Mouse (Mus musculus): ENCODE results near the gene Bnipl. TPM values are rescaled to one million over a fixed set of nuclear protein-coding genes. Genes with fewer than 3 reads are reported as not detected.

Bnipl gene
- polyA plus RNA-seq, 1 experiment from 2014 or later, result 2.1 TPM

GRCm38 (mm10) chr3:95282865-95283588 is 32.0 kb upstream of the Bnipl start:
- under 1% methylated on average over 50 of the region's 51 CpGs for WGBS
- H3K4me2 ChIP-seq (replicated peaks; ENCODE audit: low read depth, low read length), result peak overlapping the region; percentile 82
- H3K36me3 ChIP-seq (ENCODE audit: control insufficient read depth, insufficient read depth, low read length), result peaks cover 5% of the 10 kb centered on the region
- H3K4me3 ChIP-seq (ENCODE audit: low read length), result peak overlapping the region; percentile 61
- peak overlapping the region; percentile 71 for H3K9ac ChIP-seq (ENCODE audit: low read depth, low read length)
- peak; percentile 68 for ATAC-seq (ENCODE audit: low FRiP score, low TSS enrichment)
- H3K27ac ChIP-seq (ENCODE audit: low read depth, low read length), result peak overlapping the region; percentile 98
- peaks cover 10% of the 10 kb centered on the region; the same call in 1 of the 2 replicates for H3K4me1 ChIP-seq (ENCODE audit: control insufficient read depth, insufficient read depth, low read length)
- H3K9me3 ChIP-seq (ENCODE audit: control insufficient read depth, low read length), result no peaks in the 10 kb centered on the region
- H3K27me3 ChIP-seq (ENCODE audit: control insufficient read depth, insufficient read depth, low read length), result no peaks in the 10 kb centered on the region

- peak overlapping the region; percentile 82 for H3K4me2 ChIP-seq (replicated peaks; ENCODE audit: low read depth, low read length)
- WGBS, result under 1% methylated on average over 11 of the region's 11 CpGs
- peak overlapping the region; percentile 61 for H3K4me3 ChIP-seq (ENCODE audit: low read length)
- H3K9ac ChIP-seq (ENCODE audit: low read depth, low read length), result peak overlapping the region; percentile 71
- ATAC-seq (ENCODE audit: low FRiP score, low TSS enrichment), result no peak
- H3K9me3 ChIP-seq (ENCODE audit: control insufficient read depth, low read length), result no peaks in the 10 kb centered on the region
- peaks cover 10% of the 10 kb centered on the region; the same call in 1 of the 2 replicates for H3K4me1 ChIP-seq (ENCODE audit: control insufficient read depth, insufficient read depth, low read length)
- H3K36me3 ChIP-seq (ENCODE audit: control insufficient read depth, insufficient read depth, low read length), result no peaks in the 10 kb centered on the region
- peak overlapping the region; percentile 98 for H3K27ac ChIP-seq (ENCODE audit: low read depth, low read length)
- no peaks in the 10 kb centered on the region for H3K27me3 ChIP-seq (ENCODE audit: control insufficient read depth, insufficient read depth, low read length)
These were observed 31.4 kb upstream of the Bnipl start for GRCm38 (mm10) chr3:95282381-95282864.

- Histone ChIP-seq H3K27me3 (ENCODE audit: control insufficient read depth, insufficient read depth, low read length) (no peaks in the 10 kb centered on the region), H3K36me3 (ENCODE audit: control insufficient read depth, insufficient read depth, low read length) (no peaks in the 10 kb centered on the region), H3K4me1 (ENCODE audit: control insufficient read depth, insufficient read depth, low read length) (peaks cover 17% of the 10 kb centered on the region; the same call in 1 of the 2 replicates), H3K9ac (ENCODE audit: low read depth, low read length) (peak within 1 kb of the TSS; percentile 71), H3K9me3 (ENCODE audit: control insufficient read depth, low read length) (no peaks in the 10 kb centered on the region), H3K4me2 (replicated peaks; ENCODE audit: low read depth, low read length) (peak within 1 kb of the TSS; percentile 82), H3K4me3 (ENCODE audit: low read length) (peak within 1 kb of the TSS; percentile 61), H3K27ac (ENCODE audit: low read depth, low read length) (peak within 1 kb of the TSS; percentile 98)
- ATAC-seq (ENCODE audit: low FRiP score, low TSS enrichment), result peak; percentile 90
- WGBS, result under 1% methylated on average over 52 of the region's 53 CpGs
These were observed 30.5 kb upstream of the Bnipl start, which contains the start of the genes Mindy1 and Prune1 for GRCm38 (mm10) chr3:95281216-95282126. Gene Mindy1, plus strand, starts transcription at chr3:95281345. Gene Prune1, minus strand, starts transcription at chr3:95282076.

- no peaks in the 10 kb centered on the region for H3K9me3 ChIP-seq (ENCODE audit: control insufficient read depth, low read length)
- H3K4me3 ChIP-seq (ENCODE audit: low read length), result peak overlapping the region; percentile 61
- no peaks in the 10 kb centered on the region for H3K27me3 ChIP-seq (ENCODE audit: control insufficient read depth, insufficient read depth, low read length)
- H3K36me3 ChIP-seq (ENCODE audit: control insufficient read depth, insufficient read depth, low read length), result no peaks in the 10 kb centered on the region
- peaks cover 17% of the 10 kb centered on the region; the same call in 1 of the 2 replicates for H3K4me1 ChIP-seq (ENCODE audit: control insufficient read depth, insufficient read depth, low read length)
- ATAC-seq (ENCODE audit: low FRiP score, low TSS enrichment), result no peak
- peak overlapping the region; percentile 82 for H3K4me2 ChIP-seq (replicated peaks; ENCODE audit: low read depth, low read length)
- 20% methylated on average over 8 of the region's 8 CpGs for WGBS
- H3K27ac ChIP-seq (ENCODE audit: low read depth, low read length), result peak overlapping the region; percentile 83
- peak overlapping the region; percentile 70 for H3K9ac ChIP-seq (ENCODE audit: low read depth, low read length)
These were observed 29.8 kb upstream of the Bnipl start for GRCm38 (mm10) chr3:95280747-95281146.

- Histone ChIP-seq H3K4me1 (ENCODE audit: control insufficient read depth, insufficient read depth, low read length) (peaks cover 7% of the 10 kb centered on the region; the same call in 1 of the 2 replicates), H3K4me2 (replicated peaks; ENCODE audit: low read depth, low read length) (no peak overlapping the region), H3K4me3 (ENCODE audit: low read length) (no peak overlapping the region), H3K9me3 (ENCODE audit: control insufficient read depth, low read length) (no peaks in the 10 kb centered on the region), H3K9ac (ENCODE audit: low read depth, low read length) (no peak overlapping the region), H3K27ac (ENCODE audit: low read depth, low read length) (no peak overlapping the region), H3K27me3 (ENCODE audit: control insufficient read depth, insufficient read depth, low read length) (no peaks in the 10 kb centered on the region), H3K36me3 (ENCODE audit: control insufficient read depth, insufficient read depth, low read length) (no peaks in the 10 kb centered on the region)
- 74% methylated on average over 1 of the region's 1 CpGs for WGBS
- no peak for ATAC-seq (ENCODE audit: low FRiP score, low TSS enrichment)
These were observed 26.2 kb upstream of the Bnipl start for GRCm38 (mm10) chr3:95277149-95277551.

- Histone ChIP-seq H3K27ac (ENCODE audit: low read depth, low read length) (no peak overlapping the region), H3K4me3 (ENCODE audit: low read length) (no peak overlapping the region), H3K9me3 (ENCODE audit: control insufficient read depth, low read length) (no peaks in the 10 kb centered on the region), H3K27me3 (ENCODE audit: control insufficient read depth, insufficient read depth, low read length) (no peaks in the 10 kb centered on the region), H3K4me1 (ENCODE audit: control insufficient read depth, insufficient read depth, low read length) (peaks cover 7% of the 10 kb centered on the region; the same call in 1 of the 2 replicates), H3K9ac (ENCODE audit: low read depth, low read length) (no peak overlapping the region), H3K4me2 (replicated peaks; ENCODE audit: low read depth, low read length) (no peak overlapping the region), H3K36me3 (ENCODE audit: control insufficient read depth, insufficient read depth, low read length) (no peaks in the 10 kb centered on the region)
- WGBS, result 59% methylated on average over 5 of the region's 5 CpGs
- ATAC-seq (ENCODE audit: low FRiP score, low TSS enrichment), result no peak
These were observed 25.5 kb upstream of the Bnipl start for GRCm38 (mm10) chr3:95276428-95276934.

GRCm38 (mm10) chr3:95275161-95275560 is 24.2 kb upstream of the Bnipl start:
- no peaks in the 10 kb centered on the region for H3K36me3 ChIP-seq (ENCODE audit: control insufficient read depth, insufficient read depth, low read length)
- H3K4me1 ChIP-seq (ENCODE audit: control insufficient read depth, insufficient read depth, low read length), result peaks cover 7% of the 10 kb centered on the region; the same call in 1 of the 2 replicates
- H3K4me2 ChIP-seq (replicated peaks; ENCODE audit: low read depth, low read length), result no peak overlapping the region
- H3K9me3 ChIP-seq (ENCODE audit: control insufficient read depth, low read length), result no peaks in the 10 kb centered on the region
- no peak overlapping the region for H3K9ac ChIP-seq (ENCODE audit: low read depth, low read length)
- H3K27ac ChIP-seq (ENCODE audit: low read depth, low read length), result no peak overlapping the region
- WGBS, result 64% methylated on average over 6 of the region's 6 CpGs
- no peak overlapping the region for H3K4me3 ChIP-seq (ENCODE audit: low read length)
- ATAC-seq (ENCODE audit: low FRiP score, low TSS enrichment), result no peak
- H3K27me3 ChIP-seq (ENCODE audit: control insufficient read depth, insufficient read depth, low read length), result no peaks in the 10 kb centered on the region

- WGBS, result 93% methylated on average over 4 of the region's 4 CpGs
- no peaks in the 10 kb centered on the region for H3K9me3 ChIP-seq (ENCODE audit: control insufficient read depth, low read length)
- no peaks in the 10 kb centered on the region for H3K36me3 ChIP-seq (ENCODE audit: control insufficient read depth, insufficient read depth, low read length)
- H3K27ac ChIP-seq (ENCODE audit: low read depth, low read length), result no peak overlapping the region
- no peak overlapping the region for H3K4me3 ChIP-seq (ENCODE audit: low read length)
- peaks cover 7% of the 10 kb centered on the region; the same call in 1 of the 2 replicates for H3K4me1 ChIP-seq (ENCODE audit: control insufficient read depth, insufficient read depth, low read length)
- H3K9ac ChIP-seq (ENCODE audit: low read depth, low read length), result no peak overlapping the region
- H3K4me2 ChIP-seq (replicated peaks; ENCODE audit: low read depth, low read length), result no peak overlapping the region
- no peaks in the 10 kb centered on the region for H3K27me3 ChIP-seq (ENCODE audit: control insufficient read depth, insufficient read depth, low read length)
- no peak for ATAC-seq (ENCODE audit: low FRiP score, low TSS enrichment)
These were observed 23.5 kb upstream of the Bnipl start for GRCm38 (mm10) chr3:95274453-95274852.
